Mouse (Mus musculus) neutrophil, adult 83 days (primary cell): Measurements from ENCODE around the gene B3galt5. TPM values are rescaled to one million over a fixed set of nuclear protein-coding genes. Genes with fewer than 3 reads are reported as not detected.

Source experiments
- total RNA-seq, 2 experiments: library from RNA; stranded (reverse); gene quantifications; one replicate each; pipeline ENCODE4 v1.2.4; 2023

The B3galt5 gene
- total RNA-seq = not detected

GRCm38 (mm10) chr16:96235366-96235970 lies at the start of gene B3galt5:
Gene B3galt5 (plus strand): TSS chr16:96235801.

GRCm38 (mm10) chr16:96191531-96192506 lies 43.8 kb upstream of the B3galt5 start, which contains the start of gene Lca5l:
Gene Lca5l (minus strand): TSS chr16:96192271.

GRCm38 (mm10) chr16:96199913-96200701 lies 35.5 kb upstream of the B3galt5 start, which contains the start of gene Sh3bgr:
Gene Sh3bgr (plus strand): TSS chr16:96200450.

Other genes with a start within 250 kb of the B3galt5 start
- gene Psmg1, start 244.8 kb upstream of the B3galt5 start, total RNA-seq = 10 to 100 TPM in 1 of 2 experiments, 1 to 10 TPM in 1; 9.4 to 13.9 TPM
- 10 to 100 TPM; 25.3 to 33.7 TPM for gene Brwd1, start 153.3 kb upstream of the B3galt5 start, total RNA-seq
- 10 to 100 TPM; 19.8 to 23.3 TPM for gene Hmgn1, start 108.1 kb upstream of the B3galt5 start, total RNA-seq
- gene Wrb, start 90.4 kb upstream of the B3galt5 start, total RNA-seq = 1 to 10 TPM; 3.1 TPM
- gene Lca5l, start 43.5 kb upstream of the B3galt5 start, total RNA-seq = not detected
- gene Sh3bgr, start 35.4 kb upstream of the B3galt5 start, total RNA-seq = not detected
- gene Itgb2l, start 207.8 kb downstream of the B3galt5 start, total RNA-seq = 100 to 1,000 TPM; 411 to 418 TPM
- 1 to 10 TPM in 1 of 2 experiments, not detected in 1; 1.5 TPM for gene Pcp4, start 231.8 kb downstream of the B3galt5 start, total RNA-seq